Mouse (Mus musculus) MEL (cell line): ENCODE results near the gene Crybb3. TPM values are rescaled to one million over a fixed set of nuclear protein-coding genes. Genes with fewer than 3 reads are reported as not detected.

Source experiments
- DNase-seq: peaks from one replicate; pipeline ENCODE4 v3.0.0; 2011; ENCODE audit warnings: low read depth, low spot score
- H3K27ac ChIP-seq: 2 replicates; pipeline ENCODE4 v1.5.1; 2012; ENCODE audit warnings: low read depth, mild to moderate bottlenecking, control low read depth, low read length, moderate library complexity; ENCODE audit not compliant: control insufficient read depth
- H3K27me3 ChIP-seq, 2 experiments: fragments of 150-350 bp in 1 of 2; sonication (generic) in 1 of 2; 2 replicates each; pipeline ENCODE4 v1.6.1; 2012; ENCODE audit warnings: low read length in 2 of 2, mild to moderate bottlenecking in 2 of 2, improper control_type of control experiment in 1 of 2, moderate library complexity in 1 of 2; ENCODE audit not compliant: insufficient read depth in 2 of 2, control insufficient read depth in 1 of 2
- H3K36me3 ChIP-seq, 2 experiments: 2 replicates each; pipeline ENCODE4 v1.6.1; 2012 to 2014; ENCODE audit warnings: low read length in 2 of 2, improper control_type of control experiment in 1 of 2, inconsistent platforms in 1 of 2, mild to moderate bottlenecking in 1 of 2; ENCODE audit not compliant: insufficient read depth in 2 of 2, control insufficient read depth in 1 of 2
- H3K4me1 ChIP-seq, 2 experiments: fragments of 150-350 bp in 1 of 2; sonication (generic) in 1 of 2; 2 replicates each; pipeline ENCODE4 v1.6.1; 2012; ENCODE audit warnings: low read length in 2 of 2, improper control_type of control experiment in 1 of 2, mild to moderate bottlenecking in 1 of 2; ENCODE audit not compliant: insufficient read depth in 2 of 2, control insufficient read depth in 1 of 2
- H3K4me3 ChIP-seq, 2 experiments: fragments of 150-350 bp in 1 of 2; sonication (generic) in 1 of 2; 2 replicates each; pipeline ENCODE4 v1.5.1; 2012; ENCODE audit warnings: low read depth in 2 of 2, low read length in 2 of 2, mild to moderate bottlenecking in 2 of 2, moderate library complexity in 2 of 2, control low read depth in 1 of 2, improper control_type of control experiment in 1 of 2; ENCODE audit not compliant: control insufficient read depth in 1 of 2, insufficient read depth in 1 of 2
- H3K79me2 ChIP-seq: 2 replicates; pipeline ENCODE4 v1.6.1; 2012; ENCODE audit warnings: mild to moderate bottlenecking, low read length, moderate library complexity; ENCODE audit not compliant: control insufficient read depth, poor library complexity, insufficient read depth
- H3K9ac ChIP-seq: 2 replicates; pipeline ENCODE4 v1.6.1; 2012; ENCODE audit warnings: low read depth, mild to moderate bottlenecking, control low read depth, low read length, moderate library complexity; ENCODE audit not compliant: control insufficient read depth, poor library complexity, severe bottlenecking
- H3K9me3 ChIP-seq: fragments of 150-350 bp; sonication (generic); replicated peaks from 2 replicates; pipeline ENCODE4 v1.6.1; 2012; ENCODE audit warnings: mild to moderate bottlenecking, low read length, improper control_type of control experiment, moderate library complexity; ENCODE audit not compliant: insufficient read depth
- CTCF ChIP-seq, 3 experiments: IDR thresholded peaks in 2 of 3; conservative IDR thresholded peaks in 1 of 3; 2 replicates each; pipeline ENCODE4 v1.5.1; 2011 to 2012; ENCODE audit warnings: low read length in 3 of 3, low read depth in 2 of 3, mild to moderate bottlenecking in 2 of 3, improper control_type of control experiment in 1 of 3, inconsistent platforms in 1 of 3, mixed read lengths in 1 of 3, moderate library complexity in 1 of 3; ENCODE audit not compliant: control insufficient read depth in 1 of 3, insufficient read depth in 1 of 3, poor library complexity in 1 of 3, severe bottlenecking in 1 of 3
- E2F4 ChIP-seq: IDR thresholded peaks from 2 replicates; pipeline ENCODE4 v1.6.1; 2011; ENCODE audit warnings: low read depth, low read length, improper control_type of control experiment, borderline replicate concordance
- ELF1 ChIP-seq: IDR thresholded peaks from 2 replicates; pipeline ENCODE4 v1.6.1; 2014; ENCODE audit warnings: low read depth, mild to moderate bottlenecking, inconsistent platforms, low read length, improper control_type of control experiment, moderate library complexity
- EP300 ChIP-seq, 2 experiments: IDR thresholded peaks; 2 replicates each; pipeline ENCODE4 v1.6.1; 2011; ENCODE audit warnings: improper control_type of control experiment in 2 of 2, low read length in 2 of 2, low read depth in 1 of 2, mild to moderate bottlenecking in 1 of 2
- GABPA ChIP-seq: IDR thresholded peaks from 2 replicates; pipeline ENCODE4 v1.6.1; 2012; ENCODE audit warnings: low read depth, mild to moderate bottlenecking, inconsistent platforms, low read length, improper control_type of control experiment, moderate library complexity
- GATA1 ChIP-seq: IDR thresholded peaks from 2 replicates; pipeline ENCODE4 v1.6.1; 2011; ENCODE audit warnings: low read depth, low read length, improper control_type of control experiment
- JUND ChIP-seq: IDR thresholded peaks from 2 replicates; pipeline ENCODE4 v1.6.1; 2011; ENCODE audit warnings: low read depth, mild to moderate bottlenecking, improper control_type of control experiment, low read length
- KAT2A ChIP-seq: conservative IDR thresholded peaks from 2 replicates; pipeline ENCODE4 v1.6.1; 2012; ENCODE audit warnings: low read depth, low read length, improper control_type of control experiment, inconsistent platforms
- MAFK ChIP-seq: IDR thresholded peaks from 2 replicates; pipeline ENCODE4 v1.6.1; 2011; ENCODE audit warnings: low read depth, mild to moderate bottlenecking, low read length, improper control_type of control experiment, borderline replicate concordance
- MAZ ChIP-seq: IDR thresholded peaks from 2 replicates; pipeline ENCODE4 v1.6.1; 2012; ENCODE audit warnings: low read depth, mild to moderate bottlenecking, inconsistent platforms, low read length, improper control_type of control experiment
- MEF2A ChIP-seq: IDR thresholded peaks from 2 replicates; pipeline ENCODE4 v1.6.1; 2014; ENCODE audit warnings: low read depth, mild to moderate bottlenecking, inconsistent platforms, low read length, improper control_type of control experiment; ENCODE audit not compliant: poor library complexity, insufficient replicate concordance, severe bottlenecking; ENCODE audit errors: extremely low read depth
- MXI1 ChIP-seq: IDR thresholded peaks from 2 replicates; pipeline ENCODE4 v1.6.1; 2011; ENCODE audit warnings: mild to moderate bottlenecking, low read depth, low read length, improper control_type of control experiment
- MYC ChIP-seq: IDR thresholded peaks from 2 replicates; pipeline ENCODE4 v1.6.1; 2011; ENCODE audit warnings: low read depth, mild to moderate bottlenecking, low read length, improper control_type of control experiment, moderate library complexity
- POLR2AphosphoS2 ChIP-seq: IDR thresholded peaks from 2 replicates; pipeline ENCODE4 v1.6.1; 2011; ENCODE audit warnings: low read length, improper control_type of control experiment
- RCOR1 ChIP-seq: IDR thresholded peaks from 2 replicates; pipeline ENCODE4 v1.6.1; 2012; ENCODE audit warnings: low read depth, mild to moderate bottlenecking, inconsistent platforms, low read length, improper control_type of control experiment
- SIN3A ChIP-seq: IDR thresholded peaks from 2 replicates; pipeline ENCODE4 v1.6.1; 2012; ENCODE audit warnings: low read length, improper control_type of control experiment, inconsistent platforms
- SMC3 ChIP-seq: IDR thresholded peaks from 2 replicates; pipeline ENCODE4 v1.6.1; 2011; ENCODE audit warnings: low read depth, low read length, improper control_type of control experiment
- TAL1 ChIP-seq: IDR thresholded peaks from 2 replicates; pipeline ENCODE4 v1.6.1; 2012; ENCODE audit warnings: mild to moderate bottlenecking, inconsistent platforms, low read length, moderate library complexity, mixed read lengths
- TCF12 ChIP-seq: IDR thresholded peaks from 2 replicates; pipeline ENCODE4 v1.6.1; 2014; ENCODE audit warnings: low read depth, mild to moderate bottlenecking, inconsistent platforms, low read length, improper control_type of control experiment, moderate library complexity
- USF1 ChIP-seq: IDR thresholded peaks from 2 replicates; pipeline ENCODE4 v1.6.1; 2014; ENCODE audit warnings: low read depth, mild to moderate bottlenecking, inconsistent platforms, low read length, improper control_type of control experiment, moderate library complexity
- ZC3H11A ChIP-seq: IDR thresholded peaks from 2 replicates; pipeline ENCODE4 v1.6.1; 2012; ENCODE audit warnings: low read depth, mild to moderate bottlenecking, inconsistent platforms, low read length, improper control_type of control experiment
- ZKSCAN1 ChIP-seq: IDR thresholded peaks from 2 replicates; pipeline ENCODE4 v1.6.1; 2012; ENCODE audit warnings: low read depth, mild to moderate bottlenecking, inconsistent platforms, low read length, improper control_type of control experiment, moderate library complexity
- ZMIZ1 ChIP-seq: IDR thresholded peaks from 2 replicates; pipeline ENCODE4 v1.6.1; 2012; ENCODE audit warnings: low read depth, mild to moderate bottlenecking, inconsistent platforms, low read length, improper control_type of control experiment, moderate library complexity
- ZNF384 ChIP-seq: IDR thresholded peaks from 2 replicates; pipeline ENCODE4 v1.6.1; 2012; ENCODE audit warnings: low read depth, mild to moderate bottlenecking, inconsistent platforms, low read length, improper control_type of control experiment
- polyA plus RNA-seq, 2 experiments: library from polyadenylated mRNA; stranded (reverse) in 1 of 2; unstranded in 1 of 2; fragments of >175 nt in 1 of 2; fragments of >200 nt in 1 of 2; gene quantifications; 2 replicates each; pipeline versions ENCODE4 v1.2.1 to v1.2.4; 2012; ENCODE audit warnings: low replicate concordance in 2 of 2, low read depth in 1 of 2; ENCODE audit not compliant: insufficient read length in 2 of 2, insufficient read depth in 1 of 2, missing spikeins in 1 of 2
- total RNA-seq: library from RNA; depleted of rRNA; stranded (reverse); fragments of 300-350 nt; gene quantifications from 2 replicates; pipeline ENCODE4 v1.2.3, GENCODE M21; 2012

Gene Crybb3
- total and polyA plus RNA-seq, 3 experiments = not detected

GRCm38 (mm10) chr5:113031201-113031754, 50.1 kb downstream of the Crybb3 start:
- Histone ChIP-seq H3K27me3 (no peaks in the 10 kb centered on the region), H3K36me3 (no peaks in the 10 kb centered on the region), H3K4me1 (no peaks in the 10 kb centered on the region), H3K9me3 (no peaks in the 10 kb centered on the region), H3K9ac (no peak overlapping the region), H3K79me2 (no peaks in the 10 kb centered on the region), H3K4me3 (no peak overlapping the region), H3K27ac (no peak overlapping the region)
- TF ChIP-seq MEF2A (no peak), MYC (no peak), TCF12 (no peak), EP300 (IDR thresholded peaks at IDR 0.05; ENCODE audit: low read depth in 1 of 2, low read length in 2 of 2) (no peak), POLR2AphosphoS2 (no peak), E2F4 (no peak), MXI1 (no peak), KAT2A (no peak), SIN3A (no peak), ZKSCAN1 (no peak)
- DNase-seq = no peak

DNA sequence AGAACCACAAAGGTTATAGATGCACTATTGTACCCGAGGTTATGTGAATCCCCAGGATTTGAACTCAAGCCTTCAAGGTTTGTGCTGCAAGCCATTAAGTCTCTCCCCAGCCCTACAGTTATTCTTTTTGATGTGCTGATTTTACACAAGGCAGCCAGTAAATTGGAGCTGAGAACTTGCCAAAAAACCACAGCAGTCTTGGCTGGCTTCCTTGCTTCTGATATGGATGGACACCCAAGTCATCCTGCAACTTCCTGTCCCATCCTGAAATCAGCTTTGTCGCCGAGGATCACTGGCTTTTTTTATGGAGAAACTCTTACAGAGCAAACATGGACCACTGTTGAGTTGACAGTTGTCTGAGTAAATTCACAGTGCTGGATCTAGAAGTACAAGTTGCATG, 51.3 kb downstream of the Crybb3 start:
- TF ChIP-seq GATA1 (no peak), SMC3 (no peak), USF1 (no peak), ZC3H11A (no peak), ZMIZ1 (no peak), JUND (no peak), MAZ (no peak), MAFK (no peak), RCOR1 (no peak), ZNF384 (no peak), TAL1 (no peak), ZKSCAN1 (no peak), MYC (no peak), CTCF (IDR thresholded peaks at IDR 0.05 in 2 of 3, conservative IDR thresholded peaks at IDR 0.05 in 1 of 3; ENCODE audit: control insufficient read depth in 1 of 3, insufficient read depth in 1 of 3, low read depth in 2 of 3, low read length in 3 of 3, poor library complexity in 1 of 3, severe bottlenecking in 1 of 3) (no peak), ELF1 (no peak), SIN3A (no peak), GABPA (no peak)
- TF ChIP-seq, all 39 proteins: peak for 0
- no peaks in the 10 kb centered on the region for H3K79me2 ChIP-seq
- H3K27me3 ChIP-seq = no peaks in the 10 kb centered on the region
- H3K9me3 ChIP-seq = no peaks in the 10 kb centered on the region
- H3K9ac ChIP-seq = no peak overlapping the region
- H3K36me3 ChIP-seq = no peaks in the 10 kb centered on the region
- no peak for DNase-seq
- H3K4me3 ChIP-seq = no peak overlapping the region
- H3K27ac ChIP-seq = no peak overlapping the region
- no peaks in the 10 kb centered on the region for H3K4me1 ChIP-seq
